Mouse (Mus musculus): ENCODE results near the gene Fam102a.

Fam102a gene

DNA sequence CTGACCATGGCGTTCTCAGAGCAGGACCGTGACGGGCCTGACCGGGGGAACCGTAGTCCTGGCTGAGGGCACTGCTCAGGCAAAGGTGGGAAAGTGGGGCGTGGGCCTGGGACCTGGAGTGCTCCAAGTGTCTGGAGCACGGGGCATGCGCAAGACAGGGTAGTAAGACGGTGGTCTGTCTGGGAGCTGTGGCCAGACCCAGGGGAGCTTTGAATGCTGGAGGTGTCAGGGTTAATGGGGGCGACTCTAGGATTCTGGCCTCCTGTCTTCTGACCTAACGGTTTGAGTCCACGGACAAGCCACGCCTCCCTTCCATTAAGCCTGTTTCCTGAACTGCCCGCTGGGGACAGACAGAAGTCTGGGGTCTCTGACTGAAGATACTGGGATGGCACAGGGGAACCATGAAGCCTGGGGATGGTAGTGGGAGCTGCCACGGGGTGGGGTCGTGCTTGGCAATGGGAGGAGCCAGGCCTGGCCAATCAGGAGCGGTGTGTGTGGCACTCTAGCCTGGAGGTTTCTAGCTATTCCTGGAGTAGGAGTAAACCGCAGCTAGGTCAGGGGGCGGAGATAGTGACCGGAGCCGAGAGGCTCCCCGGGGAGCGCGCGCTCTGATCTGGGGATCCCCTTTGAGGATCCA lies 73.1 kb downstream of the Fam102a start:
- DNase-seq (ENCODE audit: low read depth, low spot score) = peak; percentile 91

DNA sequence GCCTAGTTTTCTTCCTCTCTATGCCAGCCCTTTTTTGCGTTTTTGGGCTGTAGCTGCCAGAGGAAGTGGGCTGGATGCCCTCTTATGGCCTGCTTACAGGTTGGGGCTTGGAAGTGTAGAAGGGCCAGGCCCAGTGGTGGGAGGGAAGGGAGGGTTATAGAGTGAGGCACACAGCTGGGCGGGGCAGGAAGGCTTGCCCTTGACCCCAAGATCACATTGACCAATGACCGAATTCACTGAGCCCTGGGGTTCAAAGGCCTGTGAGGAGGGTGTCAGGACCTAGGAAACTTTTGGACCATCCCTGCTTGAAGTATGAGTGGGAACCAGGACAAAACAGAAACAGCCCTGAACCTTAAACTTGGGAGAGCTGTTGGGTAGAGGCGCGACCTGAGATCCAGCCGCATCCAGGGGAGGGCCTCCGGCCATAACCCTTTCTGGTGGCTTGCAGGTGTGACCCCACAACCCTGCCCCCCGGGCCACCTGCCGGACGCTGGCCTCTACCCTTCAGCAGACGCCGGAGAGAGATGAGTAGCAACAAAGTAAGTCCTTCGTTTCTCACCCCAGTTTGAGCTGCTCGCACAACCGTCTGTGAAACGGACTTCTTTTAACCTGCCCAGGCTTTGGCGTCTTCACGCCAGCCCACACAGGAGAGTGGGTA lies 73.8 kb downstream of the Fam102a start:
- no peak for DNase-seq (ENCODE audit: low read depth, low spot score)

DNA sequence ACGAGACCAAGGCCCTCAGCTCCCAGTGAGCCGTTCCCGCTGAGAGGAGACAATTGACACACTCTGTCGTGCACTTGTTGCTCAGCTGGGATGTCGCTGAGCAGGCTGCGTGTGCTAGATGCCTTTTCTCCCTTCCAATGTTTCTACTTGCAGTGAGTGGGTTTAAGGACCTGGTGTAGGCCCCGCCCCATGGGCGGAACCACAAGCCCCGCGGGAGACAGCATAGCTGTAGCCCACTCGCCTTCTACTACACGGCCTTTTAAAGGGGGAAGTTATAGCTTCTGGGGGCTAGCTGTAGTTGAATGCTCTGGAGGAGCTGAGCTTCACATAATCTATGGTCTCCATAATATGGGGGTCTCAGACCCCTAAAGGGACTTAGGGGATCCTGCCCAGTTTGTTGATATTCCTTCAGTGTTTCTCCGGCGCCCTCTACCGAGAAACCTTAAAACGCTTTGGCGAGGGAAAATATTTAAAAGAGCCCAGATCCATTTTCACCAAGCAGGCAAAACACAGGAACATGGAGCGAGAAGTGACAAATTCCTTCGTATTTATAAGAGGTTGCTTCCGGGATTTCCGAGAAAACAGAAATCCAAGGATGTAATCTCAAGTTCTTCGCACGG lies 75.6 kb downstream of the Fam102a start:
- no peak for DNase-seq (ENCODE audit: low read depth, low spot score)

DNA sequence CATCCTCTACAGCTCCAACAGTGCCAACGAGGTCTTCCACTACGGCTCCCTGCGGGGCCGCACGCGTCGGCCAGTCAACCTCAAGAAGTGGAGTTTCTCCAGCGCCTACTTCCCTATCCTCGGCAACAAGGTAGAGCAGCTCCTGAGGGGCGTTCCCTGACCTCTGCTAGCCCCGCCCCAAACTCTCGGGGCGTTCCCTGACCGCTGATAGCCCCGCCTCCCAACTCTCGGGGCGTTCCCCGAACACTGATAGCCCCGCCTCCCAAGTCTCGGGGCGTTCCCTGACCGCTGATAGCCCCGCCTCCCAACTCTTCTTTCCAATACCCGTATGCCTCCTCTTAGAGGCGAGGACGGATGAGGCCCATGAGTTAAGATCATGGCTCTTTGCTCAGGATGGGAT lies 77.1 kb downstream of the Fam102a start:
- no peak for DNase-seq (ENCODE audit: low read depth, low spot score)

DNA sequence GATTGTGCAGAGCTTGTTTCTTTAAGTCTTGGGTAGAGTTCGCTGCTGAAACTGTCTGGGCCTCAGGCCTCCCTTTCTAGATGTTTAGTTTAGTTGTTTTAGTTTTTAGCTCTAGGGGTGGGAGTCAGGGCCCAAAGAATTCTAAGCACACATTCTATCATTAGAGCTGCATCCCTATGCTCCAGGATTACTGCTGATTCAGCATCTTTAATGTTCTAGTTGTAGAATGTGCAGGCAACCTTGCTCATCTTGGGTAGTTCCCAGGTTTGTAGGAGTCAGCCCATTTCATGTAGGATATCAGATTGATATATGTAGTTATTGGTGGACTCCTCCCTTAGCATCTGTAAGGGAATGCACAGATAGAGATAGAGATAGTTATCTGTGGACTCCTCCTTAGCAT lies 82.0 kb downstream of the Fam102a start:
- DNase-seq (ENCODE audit: low read depth, low spot score) = no peak

DNA sequence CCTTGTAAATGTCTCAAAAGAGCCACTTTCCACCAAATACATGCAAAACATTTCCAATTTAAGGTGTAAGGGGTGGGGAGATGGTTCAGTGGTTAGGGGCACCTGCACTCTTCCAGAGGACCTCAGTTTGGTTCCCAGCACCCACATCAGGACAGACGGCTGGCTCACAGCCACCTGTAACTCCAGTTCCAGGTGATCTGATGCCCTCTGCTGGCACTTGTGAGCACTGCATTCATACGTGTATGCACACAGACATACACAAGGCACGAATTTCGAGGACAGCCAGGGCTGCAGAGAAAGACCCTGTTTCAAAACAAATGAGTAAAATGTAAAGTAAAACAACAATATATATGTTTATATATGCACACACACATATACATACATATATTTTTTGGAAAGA lies 82.5 kb downstream of the Fam102a start:
- DNase-seq (ENCODE audit: low read depth, low spot score) = no peak

DNA sequence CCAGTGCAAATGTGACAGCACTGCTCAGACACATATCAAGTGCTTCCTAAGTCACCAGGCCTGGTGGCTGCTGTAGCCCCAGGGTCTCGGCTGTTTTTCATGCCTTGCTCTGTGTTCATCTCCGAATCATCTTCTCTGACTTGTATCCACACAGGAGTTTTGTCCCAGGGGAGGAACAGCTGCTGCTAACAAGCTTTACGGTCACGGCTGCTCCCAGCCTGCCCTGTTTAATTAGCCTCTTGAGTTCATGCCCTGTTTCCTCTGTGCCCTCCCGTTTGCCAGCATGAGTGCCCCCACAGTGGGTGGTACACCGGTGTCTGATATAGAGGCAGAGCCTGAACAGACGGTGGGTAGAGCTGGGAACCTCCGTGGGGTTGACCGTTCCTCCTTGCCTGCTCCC lies 82.9 kb downstream of the Fam102a start:
- no peak for DNase-seq (ENCODE audit: low read depth, low spot score)
